Mouse (Mus musculus) urinary bladder, adult 18-20 months (tissue): Measurements from ENCODE around the gene Slco1a6.

Experiments
- DNase-seq, 2 experiments: peaks; one replicate each; pipeline ENCODE4 v3.0.0; 2022; ENCODE audit warnings: low spot score in 2 of 2, mixed read lengths in 2 of 2

Gene Slco1a6

DNA sequence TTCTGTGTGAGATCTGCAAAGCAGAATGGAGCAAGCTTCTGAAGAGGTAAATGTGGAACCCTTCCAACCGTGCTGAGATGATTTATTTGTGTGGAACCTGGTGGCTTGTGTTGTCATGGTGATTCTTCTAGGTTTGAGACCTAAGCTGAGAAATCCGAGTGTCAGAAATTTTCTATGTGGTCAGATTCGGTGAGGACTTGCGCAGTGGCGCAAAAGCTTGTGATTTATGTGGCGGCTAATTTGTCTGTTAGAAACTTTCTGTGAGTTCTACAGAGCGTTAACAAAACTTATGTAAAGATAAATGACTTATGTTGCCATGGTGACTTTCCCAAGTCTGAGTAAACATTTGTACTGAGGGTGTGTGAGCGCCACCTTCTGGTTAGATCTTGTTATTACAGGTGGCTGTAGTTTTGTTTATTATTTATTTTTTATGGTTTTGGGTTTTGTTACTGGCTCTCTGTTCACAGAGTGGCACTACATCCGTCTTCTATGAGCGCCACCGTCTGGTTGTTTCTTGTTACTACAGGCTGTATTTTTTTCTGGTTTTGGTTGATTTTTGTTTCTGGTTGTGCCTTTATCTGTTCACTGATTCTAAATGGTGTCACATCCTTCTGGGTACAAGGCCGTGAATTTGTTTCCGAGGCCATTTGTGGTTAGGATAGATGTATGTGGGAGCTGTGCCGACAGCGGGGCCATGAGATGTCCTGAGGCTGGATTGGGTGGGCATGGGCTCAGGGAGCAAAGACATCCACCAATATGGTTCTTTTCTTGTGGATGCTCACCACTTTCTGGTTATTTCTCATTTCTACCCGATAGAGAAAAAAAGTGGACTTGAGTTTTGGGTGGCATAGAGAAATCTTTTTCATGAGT is 167.8 kb downstream of the Slco1a6 start:
- DNase-seq: no peak

- no peak for DNase-seq
Measured at GRCm38 (mm10) chr6:142035771-142036170, 172.6 kb downstream of the Slco1a6 start.
